Mouse (Mus musculus): ENCODE measurements around the gene Elp5.
A peak's percentile ranks its signal among the peaks of the same experiment; 100 is the strongest.

Gene Elp5

GRCm38 (mm10) chr11:70000396-70000898, 18.1 kb upstream of the Elp5 start, which contains the start of gene Dvl2:
Gene Dvl2, plus strand, starts transcription at chr11:70000595.
- no peak for TF ChIP-seq GATA4 (IDR thresholded peaks at IDR 0.05; ENCODE audit: insufficient replicate concordance, low read length)

GRCm38 (mm10) chr11:69999666-70000065, 17.3 kb upstream of the Elp5 start:
- TF ChIP-seq GATA4 (IDR thresholded peaks at IDR 0.05; ENCODE audit: insufficient replicate concordance, low read length), result no peak

- TF ChIP-seq GATA4 (IDR thresholded peaks at IDR 0.05; ENCODE audit: insufficient replicate concordance, low read length), result no peak
Observed at GRCm38 (mm10) chr11:69998567-69999491, 16.5 kb upstream of the Elp5 start.

- no peak for TF ChIP-seq GATA4 (IDR thresholded peaks at IDR 0.05; ENCODE audit: insufficient replicate concordance, low read length)
Observed at GRCm38 (mm10) chr11:69997070-69997509, 14.8 kb upstream of the Elp5 start.

GRCm38 (mm10) chr11:69996161-69997061, 14.1 kb upstream of the Elp5 start:
- no peak for TF ChIP-seq GATA4 (IDR thresholded peaks at IDR 0.05; ENCODE audit: insufficient replicate concordance, low read length)

GRCm38 (mm10) chr11:69995391-69995960, 13.2 kb upstream of the Elp5 start, which contains the start of gene Phf23:
Gene Phf23, plus strand, starts transcription at chr11:69995777.
- TF ChIP-seq GATA4 (IDR thresholded peaks at IDR 0.05; ENCODE audit: insufficient replicate concordance, low read length), result peak; percentile 77; the same call in 1 of the 2 replicates

- TF ChIP-seq GATA4 (IDR thresholded peaks at IDR 0.05; ENCODE audit: insufficient replicate concordance, low read length), result no peak
Observed at GRCm38 (mm10) chr11:69994401-69995090, 12.2 kb upstream of the Elp5 start.

- TF ChIP-seq GATA4 (IDR thresholded peaks at IDR 0.05; ENCODE audit: insufficient replicate concordance, low read length), result no peak
Observed at GRCm38 (mm10) chr11:69992932-69993331, 10.6 kb upstream of the Elp5 start.

- TF ChIP-seq GATA4 (IDR thresholded peaks at IDR 0.05; ENCODE audit: insufficient replicate concordance, low read length), result no peak
Observed at GRCm38 (mm10) chr11:69992396-69992795, 10.1 kb upstream of the Elp5 start.

- no peak for TF ChIP-seq GATA4 (IDR thresholded peaks at IDR 0.05; ENCODE audit: insufficient replicate concordance, low read length)
Observed at GRCm38 (mm10) chr11:69991711-69992110, 9.4 kb upstream of the Elp5 start.

- TF ChIP-seq GATA4 (IDR thresholded peaks at IDR 0.05; ENCODE audit: insufficient replicate concordance, low read length), result peak; percentile 80; the same call in 1 of the 2 replicates
Observed at GRCm38 (mm10) chr11:69990850-69991691, 8.8 kb upstream of the Elp5 start, which contains the start of gene Gabarap. Gene Gabarap, plus strand, starts transcription at chr11:69991143.

GRCm38 (mm10) chr11:69989949-69990348, 7.6 kb upstream of the Elp5 start:
- TF ChIP-seq GATA4 (IDR thresholded peaks at IDR 0.05; ENCODE audit: insufficient replicate concordance, low read length), result no peak

GRCm38 (mm10) chr11:69984431-69984830, 2.1 kb upstream of the Elp5 start:
- TF ChIP-seq GATA4 (IDR thresholded peaks at IDR 0.05; ENCODE audit: insufficient replicate concordance, low read length), result no peak
